Mouse (Mus musculus): Measurements from ENCODE around the gene Tipin. TPM values are rescaled to one million over a fixed set of nuclear protein-coding genes. Genes with fewer than 3 reads are reported as not detected.
"Not testable (repeated sequence)": the region's sequence is repeated elsewhere in the genome, so short reads cannot be mapped to it uniquely, and the experiment has no call there.

The Tipin gene
- polyA plus RNA-seq, 1 experiment: 33.1 TPM

- Histone ChIP-seq H3K4me3 (peak overlapping the region; percentile 56), H3K79me2 (ENCODE audit: control insufficient read depth, insufficient read depth) (peaks cover 39% of the 10 kb centered on the region), H3ac (ENCODE audit: control insufficient read depth, insufficient read length) (peak overlapping the region; percentile 99), H3K4me2 (ENCODE audit: low read depth) (peak overlapping the region; percentile 94), H3K27me3 (ENCODE audit: control insufficient read depth, insufficient read depth, insufficient read length) (no peaks in the 10 kb centered on the region), H3K36me3 (ENCODE audit: control insufficient read depth, insufficient read depth) (no peaks in the 10 kb centered on the region)
- no peak for TF ChIP-seq POLR2AphosphoS2 (IDR thresholded peaks at IDR 0.05; ENCODE audit: insufficient read length, low read depth)
- no peak for TF ChIP-seq MAX (IDR thresholded peaks at IDR 0.05; ENCODE audit: low read depth)
- TF ChIP-seq TCF3 (IDR thresholded peaks at IDR 0.05; ENCODE audit: insufficient read length, low read depth): no peak
- no peak for TF ChIP-seq POLR2A (IDR thresholded peaks at IDR 0.05; ENCODE audit: insufficient read length, low read depth)
- no peak for TF ChIP-seq E2F4 (IDR thresholded peaks at IDR 0.05; ENCODE audit: insufficient read depth)
- no peak for TF ChIP-seq CEBPB (IDR thresholded peaks at IDR 0.05; ENCODE audit: insufficient read depth, poor library complexity, severe bottlenecking)
- no peak for TF ChIP-seq MYOD1 (IDR thresholded peaks at IDR 0.05; ENCODE audit: control insufficient read depth in 1 of 3, insufficient read length in 2 of 3, low read depth in 2 of 3)
- no peak for TF ChIP-seq MYOG (IDR thresholded peaks at IDR 0.05; ENCODE audit: control insufficient read depth in 1 of 3, insufficient read depth in 1 of 3, insufficient read length in 2 of 3, low read depth in 2 of 3)
- TF ChIP-seq REST (IDR thresholded peaks at IDR 0.05; ENCODE audit: insufficient read depth, insufficient read length): no peak
- TF ChIP-seq TCF12 (IDR thresholded peaks at IDR 0.05; ENCODE audit: insufficient read depth, poor library complexity, severe bottlenecking): no peak
- TF ChIP-seq SRF (IDR thresholded peaks at IDR 0.05; ENCODE audit: control insufficient read depth, insufficient read length, low read depth): no peak
- TF ChIP-seq USF1 (IDR thresholded peaks at IDR 0.05; ENCODE audit: low read depth): no peak
These were observed 1.1 kb downstream of the Tipin start for GRCm38 (mm10) chr9:64282404-64282987.

DNA sequence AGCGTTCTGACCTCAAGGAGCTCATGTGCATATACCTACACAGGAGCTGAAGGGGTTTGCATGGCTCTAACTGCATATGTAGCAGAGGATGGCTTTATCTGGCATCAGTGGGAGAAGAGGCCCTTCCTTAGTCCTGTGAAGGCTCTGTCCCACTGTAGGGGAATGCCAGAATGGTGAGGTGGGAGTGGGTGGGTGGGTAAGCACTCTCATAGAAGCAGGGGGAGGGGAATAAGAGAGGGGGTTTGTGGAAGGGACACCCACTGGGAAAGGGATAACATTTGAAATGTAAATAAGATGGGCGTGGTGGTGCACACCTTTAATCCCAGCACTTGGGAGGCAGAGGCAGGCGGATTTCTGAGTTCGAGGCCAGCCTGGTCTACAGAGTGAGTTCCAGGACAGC, 21.7 kb downstream of the Tipin start:
- not testable (repeated sequence) for H3K4me3 ChIP-seq; H3K27me3 ChIP-seq (ENCODE audit: control insufficient read depth, insufficient read depth, insufficient read length); H3K79me2 ChIP-seq (ENCODE audit: control insufficient read depth, insufficient read depth); H3K4me2 ChIP-seq (ENCODE audit: low read depth); H3ac ChIP-seq (ENCODE audit: control insufficient read depth, insufficient read length)
- peaks cover 50% of the 10 kb centered on the region for H3K36me3 ChIP-seq (ENCODE audit: control insufficient read depth, insufficient read depth)

DNA sequence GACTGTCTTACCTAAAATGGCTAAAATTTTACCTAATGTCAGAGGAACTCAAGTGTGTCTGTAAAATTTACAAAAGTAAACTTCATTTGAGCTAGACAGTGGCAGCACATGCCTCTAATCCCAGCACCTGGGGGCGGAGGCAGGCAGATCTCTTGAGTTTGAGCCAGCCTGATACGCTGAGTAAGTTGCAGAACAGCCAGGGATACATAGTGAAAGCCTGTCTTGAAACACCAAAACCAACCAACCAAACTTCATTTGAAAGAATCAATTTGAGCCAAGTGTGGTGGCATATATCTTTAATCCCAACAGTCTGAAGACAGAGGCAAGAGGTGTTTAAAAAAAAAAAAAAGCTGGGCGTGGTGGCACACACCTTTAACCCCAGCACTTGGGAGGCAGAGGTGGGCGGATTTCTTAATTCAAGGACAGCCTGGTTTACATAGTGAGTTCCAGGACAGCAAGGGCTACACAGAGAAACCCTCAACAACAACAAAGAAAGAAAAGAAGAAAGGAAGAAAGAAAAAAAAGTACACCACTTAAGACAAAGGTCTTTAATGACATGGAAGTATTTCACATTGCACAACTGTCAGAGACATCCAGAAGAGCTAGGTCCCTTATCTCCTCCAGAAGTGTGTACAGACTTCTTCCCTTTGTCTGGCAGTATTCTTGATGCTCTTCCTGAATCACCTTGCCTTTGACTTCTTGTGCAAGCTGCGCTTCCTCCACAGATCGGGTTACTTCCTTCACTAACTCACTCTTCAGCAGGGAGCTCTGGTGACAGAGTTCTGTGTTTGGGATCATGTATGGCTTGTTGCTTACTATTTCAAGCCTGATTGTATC, 25.3 kb downstream of the Tipin start:
- no peak overlapping the region for H3ac ChIP-seq (ENCODE audit: control insufficient read depth, insufficient read length)
- H3K27me3 ChIP-seq (ENCODE audit: control insufficient read depth, insufficient read depth, insufficient read length): no peaks in the 10 kb centered on the region
- no peak overlapping the region for H3K4me2 ChIP-seq (ENCODE audit: low read depth)
- no peaks in the 10 kb centered on the region for H3K79me2 ChIP-seq (ENCODE audit: control insufficient read depth, insufficient read depth)
- TF ChIP-seq USF1 (IDR thresholded peaks at IDR 0.05; ENCODE audit: low read depth) (no peak), TCF12 (IDR thresholded peaks at IDR 0.05; ENCODE audit: insufficient read depth, poor library complexity, severe bottlenecking) (no peak), E2F4 (IDR thresholded peaks at IDR 0.05; ENCODE audit: insufficient read depth) (no peak), POLR2AphosphoS2 (IDR thresholded peaks at IDR 0.05; ENCODE audit: insufficient read length, low read depth) (no peak), SRF (IDR thresholded peaks at IDR 0.05; ENCODE audit: control insufficient read depth, insufficient read length, low read depth) (no peak), MYOG (IDR thresholded peaks at IDR 0.05; ENCODE audit: control insufficient read depth in 1 of 3, insufficient read depth in 1 of 3, insufficient read length in 2 of 3, low read depth in 2 of 3) (no peak)
- peaks cover 43% of the 10 kb centered on the region for H3K36me3 ChIP-seq (ENCODE audit: control insufficient read depth, insufficient read depth)
- no peak overlapping the region for H3K4me3 ChIP-seq

DNA sequence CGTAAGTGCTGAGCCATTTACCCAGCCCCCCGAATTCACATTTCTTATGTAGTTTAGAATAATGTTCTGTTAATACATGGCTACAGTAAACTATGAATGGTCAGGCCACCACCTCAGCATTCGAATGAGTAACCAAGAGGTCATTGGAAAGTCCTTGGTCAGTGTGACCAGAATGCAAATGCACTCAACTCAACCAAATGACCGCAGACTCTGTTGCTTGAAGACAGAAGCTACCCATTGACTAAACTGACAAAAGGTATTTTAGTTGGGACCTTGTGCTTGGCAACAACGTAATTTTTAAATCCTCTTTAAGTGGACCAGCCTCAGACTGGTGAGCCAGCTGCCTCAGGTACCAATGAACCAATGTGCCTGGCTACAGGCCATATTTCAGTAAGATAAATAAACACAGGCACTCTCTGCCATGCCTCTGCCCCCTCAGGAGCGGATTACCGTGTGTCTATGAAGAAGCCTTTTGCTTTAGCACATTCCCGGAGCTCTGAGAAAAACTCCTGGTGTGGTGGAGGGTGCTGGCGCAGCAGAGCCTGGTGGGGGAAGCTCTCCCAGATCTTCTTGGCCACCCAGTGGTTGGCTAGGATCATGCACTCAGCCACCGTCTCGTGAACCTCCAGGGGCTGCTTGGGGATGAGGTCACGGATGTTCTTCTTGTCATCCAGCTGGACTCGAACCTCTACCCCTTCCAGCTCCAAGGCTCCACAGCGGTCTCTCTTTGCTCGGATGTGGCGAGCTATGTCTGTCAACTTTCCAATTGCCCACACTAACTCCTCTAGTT, 29.8 kb downstream of the Tipin start:
- no peaks in the 10 kb centered on the region for H3K27me3 ChIP-seq (ENCODE audit: control insufficient read depth, insufficient read depth, insufficient read length)
- no peak overlapping the region for H3K4me2 ChIP-seq (ENCODE audit: low read depth)
- TF ChIP-seq CEBPB (IDR thresholded peaks at IDR 0.05; ENCODE audit: insufficient read depth, poor library complexity, severe bottlenecking) (no peak), SRF (IDR thresholded peaks at IDR 0.05; ENCODE audit: control insufficient read depth, insufficient read length, low read depth) (no peak), REST (IDR thresholded peaks at IDR 0.05; ENCODE audit: insufficient read depth, insufficient read length) (no peak), POLR2AphosphoS2 (IDR thresholded peaks at IDR 0.05; ENCODE audit: insufficient read length, low read depth) (no peak), E2F4 (IDR thresholded peaks at IDR 0.05; ENCODE audit: insufficient read depth) (no peak), MYOG (IDR thresholded peaks at IDR 0.05; ENCODE audit: control insufficient read depth in 1 of 3, insufficient read depth in 1 of 3, insufficient read length in 2 of 3, low read depth in 2 of 3) (no peak), POLR2A (IDR thresholded peaks at IDR 0.05; ENCODE audit: insufficient read length, low read depth) (no peak), MAX (IDR thresholded peaks at IDR 0.05; ENCODE audit: low read depth) (no peak), TCF12 (IDR thresholded peaks at IDR 0.05; ENCODE audit: insufficient read depth, poor library complexity, severe bottlenecking) (no peak), MYOD1 (IDR thresholded peaks at IDR 0.05; ENCODE audit: control insufficient read depth in 1 of 3, insufficient read length in 2 of 3, low read depth in 2 of 3) (no peak), TCF3 (IDR thresholded peaks at IDR 0.05; ENCODE audit: insufficient read length, low read depth) (no peak), USF1 (IDR thresholded peaks at IDR 0.05; ENCODE audit: low read depth) (no peak)
- H3K79me2 ChIP-seq (ENCODE audit: control insufficient read depth, insufficient read depth): no peaks in the 10 kb centered on the region
- no peak overlapping the region for H3ac ChIP-seq (ENCODE audit: control insufficient read depth, insufficient read length)
- H3K4me3 ChIP-seq: no peak overlapping the region
- peaks cover 10% of the 10 kb centered on the region for H3K36me3 ChIP-seq (ENCODE audit: control insufficient read depth, insufficient read depth)
